Mouse (Mus musculus) fat pad, adult 2 months (tissue): ENCODE data around the gene Fyn.

Source experiments
- DNase-seq: peaks from one replicate; pipeline ENCODE4 v3.0.0-alpha.2; 2011; ENCODE audit warnings: low read depth, low spot score; ENCODE audit errors: extremely low read depth

The Fyn gene

DNA sequence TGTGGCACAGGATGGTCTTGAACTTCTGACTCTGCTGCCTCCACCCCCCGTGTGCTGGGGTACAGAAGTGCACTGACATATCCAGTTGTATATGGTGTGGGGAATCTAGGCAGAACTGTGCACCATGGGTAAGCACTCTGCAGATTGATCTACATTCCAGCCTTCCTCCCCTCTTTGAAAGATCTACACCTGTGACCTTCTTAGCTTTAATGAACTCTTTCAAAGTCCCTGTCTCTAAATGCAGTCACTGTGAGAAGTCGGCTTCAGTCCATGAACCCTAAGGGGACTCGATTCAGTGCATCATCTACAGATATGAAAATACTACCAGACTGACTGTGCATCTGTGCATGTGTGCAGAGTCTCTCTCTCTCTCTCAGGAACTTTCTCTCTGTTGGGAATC is 99.9 kb downstream of the Fyn start:
- no peak for DNase-seq

DNA sequence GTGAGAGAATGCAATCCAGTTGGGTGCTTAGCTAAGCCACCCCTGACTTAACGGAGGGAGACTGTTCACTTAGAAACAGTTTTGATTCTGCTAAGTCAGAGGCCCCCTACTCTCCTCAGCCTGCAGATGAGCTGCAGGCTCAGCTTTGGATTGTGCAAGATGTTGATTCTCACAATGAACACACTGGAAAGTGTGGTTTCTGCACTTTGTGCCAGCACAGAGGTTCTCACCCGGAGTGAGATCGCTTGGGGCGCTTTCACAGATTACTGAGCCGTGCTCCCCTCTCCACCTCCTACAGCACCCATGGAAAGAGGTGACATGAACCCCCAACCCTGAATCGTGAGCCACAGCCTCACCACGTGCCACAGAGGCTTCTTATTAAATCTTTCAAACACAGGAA is 100.7 kb downstream of the Fyn start:
- DNase-seq = no peak

DNA sequence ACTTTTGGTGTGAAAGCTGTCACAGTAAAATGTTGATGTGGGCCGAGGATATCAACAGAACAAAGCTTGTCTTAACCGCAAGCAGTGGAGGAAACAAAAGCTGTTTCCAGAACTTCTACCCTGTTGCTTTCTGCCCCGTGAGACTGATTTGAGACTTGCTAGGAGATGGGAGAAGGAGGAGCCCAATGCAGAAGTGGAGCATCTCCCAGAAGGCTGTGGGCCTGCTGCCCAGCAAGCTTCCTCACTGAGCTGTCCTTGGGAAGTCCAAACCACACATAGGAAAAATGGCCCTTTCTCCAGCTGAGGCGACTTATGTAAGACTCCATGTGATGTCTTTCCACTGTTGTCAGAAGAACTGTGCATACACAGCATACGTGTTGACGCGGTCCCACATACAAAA is 101.7 kb downstream of the Fyn start:
- DNase-seq = no peak

DNA sequence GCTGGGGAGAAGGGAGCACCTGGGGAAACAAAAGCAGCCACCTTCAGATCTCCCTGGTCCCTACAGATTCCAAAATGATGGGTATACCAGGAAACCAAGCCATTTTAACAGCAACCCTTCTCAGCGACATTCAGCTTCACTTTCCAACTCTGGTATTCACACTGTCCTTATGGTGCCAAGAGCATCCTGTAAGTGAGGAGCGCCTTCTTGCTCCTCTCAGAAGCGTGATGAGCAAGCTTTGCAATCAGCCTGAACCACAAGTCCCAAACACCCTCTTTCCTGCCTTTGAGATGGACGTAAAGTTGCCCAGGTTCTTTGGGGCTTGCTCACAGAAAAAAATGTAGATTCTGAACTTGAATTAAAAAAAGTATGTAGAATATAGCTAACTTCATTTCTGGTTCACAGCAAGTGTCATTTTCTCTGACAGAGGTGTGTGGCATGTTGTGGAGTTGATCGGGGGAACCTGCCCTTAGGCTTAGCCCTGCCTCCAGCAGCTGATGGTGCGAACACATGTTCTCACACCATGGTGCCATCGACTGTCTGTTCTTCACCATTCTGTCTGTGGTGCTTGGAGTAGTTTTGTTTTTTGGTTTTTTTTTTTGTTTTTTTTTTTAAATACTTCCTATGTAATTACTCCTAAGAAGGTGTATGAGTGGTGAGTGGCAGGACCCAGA is 102.5 kb downstream of the Fyn start:
- DNase-seq = no peak

DNA sequence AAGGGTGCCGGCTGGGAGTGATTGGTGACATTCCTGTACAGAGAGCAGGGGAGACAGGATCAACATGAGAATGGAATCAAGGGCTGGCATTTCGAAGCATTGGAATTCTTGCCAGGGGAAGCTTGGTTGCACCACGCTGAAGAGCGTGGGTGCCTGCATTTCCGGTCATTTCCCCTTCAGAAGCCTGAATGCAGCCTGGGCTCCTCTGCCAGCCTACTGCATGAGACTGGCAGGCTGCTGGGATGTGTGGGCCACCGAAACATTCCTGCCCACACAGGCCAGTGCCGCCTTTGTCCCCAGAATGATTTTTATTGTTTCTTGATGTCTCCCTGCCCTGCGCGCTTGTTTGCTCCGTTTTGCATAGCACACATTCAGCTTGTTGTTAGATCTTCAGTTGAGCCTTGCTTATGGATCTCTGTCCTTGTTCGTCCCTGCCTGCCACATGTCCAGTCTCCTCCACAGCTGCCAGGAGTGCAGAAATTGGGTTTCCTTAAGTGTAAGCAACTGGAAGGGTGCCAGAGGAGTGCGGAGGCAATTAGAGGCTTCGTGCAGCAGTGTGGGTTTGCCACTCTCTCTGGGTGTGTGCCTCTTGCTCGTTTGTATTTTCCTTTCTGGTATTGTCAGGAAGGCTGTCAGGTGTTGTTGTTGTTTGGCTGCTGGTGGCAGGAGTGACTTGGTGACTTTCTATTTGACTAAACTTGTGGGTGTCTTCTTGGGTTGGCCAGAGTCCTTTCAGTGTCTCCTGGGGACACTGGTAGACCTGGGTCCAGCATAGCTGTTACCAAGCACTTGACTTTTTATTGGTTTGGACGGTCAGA is 103.3 kb downstream of the Fyn start:
- peak; percentile 7 for DNase-seq

DNA sequence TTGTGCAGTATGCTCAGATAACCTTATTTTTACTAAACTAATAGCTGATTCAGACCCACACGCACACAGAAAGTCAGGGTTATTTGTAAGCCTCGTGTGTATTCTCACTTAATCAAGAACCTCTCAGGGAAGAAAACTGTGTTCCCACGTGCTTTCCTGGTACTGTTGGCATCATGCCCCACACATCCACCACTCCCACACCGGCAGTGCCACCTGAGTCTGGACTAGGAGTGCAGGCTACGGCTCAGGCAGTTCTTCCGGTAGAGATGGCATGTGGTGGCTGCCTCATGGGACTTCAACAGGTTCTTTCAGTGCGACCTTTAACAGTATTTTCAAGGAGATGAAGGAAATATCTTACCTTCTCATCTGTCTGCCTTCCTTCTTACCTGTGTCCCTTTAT is 104.3 kb downstream of the Fyn start:
- DNase-seq = no peak

DNA sequence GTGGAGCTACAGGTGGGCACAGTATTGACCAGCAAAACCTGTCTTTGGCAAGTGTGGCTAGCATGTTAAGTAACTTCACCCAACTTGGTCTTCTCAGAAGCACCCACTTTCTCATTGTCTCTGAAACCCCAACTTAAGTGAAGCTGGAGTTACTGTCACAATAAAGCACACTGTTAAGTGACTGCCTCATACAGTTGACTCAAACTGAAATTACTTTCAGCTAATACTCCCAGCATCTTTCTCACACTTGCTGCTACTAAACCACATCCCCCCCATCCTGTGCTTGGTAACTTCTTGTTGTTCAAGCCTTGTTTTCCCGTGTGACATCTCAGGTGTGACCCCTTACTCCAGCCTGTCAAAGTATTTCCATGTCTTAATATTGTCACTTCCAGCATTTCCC is 110.7 kb downstream of the Fyn start:
- no peak for DNase-seq

DNA sequence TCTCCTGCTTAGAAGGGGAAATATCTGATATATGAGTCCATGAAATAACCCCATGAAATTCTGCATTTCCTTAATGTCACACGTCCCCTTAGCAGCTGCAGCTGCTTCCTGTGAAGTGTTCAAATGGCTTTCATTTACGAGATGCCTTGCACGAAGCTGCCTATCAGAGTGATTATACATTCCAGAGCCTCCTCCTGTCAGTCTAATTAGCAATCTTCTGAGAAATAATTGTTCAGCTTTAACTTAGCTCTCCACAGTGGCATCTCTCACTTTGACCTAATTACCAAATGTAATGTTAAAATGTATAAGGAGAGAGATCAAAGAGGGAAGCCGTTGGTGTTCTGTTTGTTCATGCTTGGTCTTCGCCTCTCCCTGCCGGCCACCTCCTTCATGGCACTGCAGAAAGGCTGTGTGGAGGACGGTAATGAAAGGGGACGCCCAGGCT is 115.7 kb downstream of the Fyn start:
- DNase-seq = no peak

DNA sequence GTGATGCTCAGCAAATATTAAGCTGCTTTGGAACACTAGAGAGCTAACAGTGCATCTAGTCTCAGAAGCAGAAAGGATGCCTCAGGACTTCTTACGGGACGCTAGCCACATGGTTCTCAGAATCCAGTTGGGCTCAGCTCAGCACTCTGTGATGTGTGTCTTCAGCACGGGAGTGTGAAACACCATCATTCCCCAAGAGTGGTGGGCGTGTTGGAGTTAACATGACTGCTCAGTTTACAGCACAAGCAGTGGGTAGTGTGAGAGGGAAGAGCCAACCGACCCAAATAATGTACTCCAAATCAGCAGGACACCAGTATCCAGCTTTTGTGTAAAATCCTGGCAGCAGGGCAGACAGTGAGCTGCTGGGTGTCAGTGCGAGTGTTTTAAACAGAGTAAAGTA is 116.2 kb downstream of the Fyn start:
- no peak for DNase-seq

DNA sequence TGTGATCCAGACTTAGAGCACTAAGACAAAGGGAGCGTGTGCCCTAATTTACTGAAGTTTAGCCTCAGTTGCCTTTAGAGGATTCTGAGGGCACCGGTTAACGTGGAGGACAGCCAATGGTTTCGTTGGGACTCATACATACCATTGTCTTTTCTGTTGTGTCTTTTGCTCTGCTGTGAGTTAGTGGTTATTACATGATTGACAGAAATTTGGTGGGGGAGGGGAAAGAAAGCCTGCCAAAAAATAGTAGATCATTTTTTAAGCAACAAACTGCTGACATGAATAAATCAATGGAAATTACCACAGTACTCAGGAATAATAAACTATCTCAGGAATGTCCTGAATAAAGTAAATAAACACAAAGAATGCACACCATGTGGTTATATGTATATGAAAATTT is 117.3 kb downstream of the Fyn start:
- DNase-seq = no peak

DNA sequence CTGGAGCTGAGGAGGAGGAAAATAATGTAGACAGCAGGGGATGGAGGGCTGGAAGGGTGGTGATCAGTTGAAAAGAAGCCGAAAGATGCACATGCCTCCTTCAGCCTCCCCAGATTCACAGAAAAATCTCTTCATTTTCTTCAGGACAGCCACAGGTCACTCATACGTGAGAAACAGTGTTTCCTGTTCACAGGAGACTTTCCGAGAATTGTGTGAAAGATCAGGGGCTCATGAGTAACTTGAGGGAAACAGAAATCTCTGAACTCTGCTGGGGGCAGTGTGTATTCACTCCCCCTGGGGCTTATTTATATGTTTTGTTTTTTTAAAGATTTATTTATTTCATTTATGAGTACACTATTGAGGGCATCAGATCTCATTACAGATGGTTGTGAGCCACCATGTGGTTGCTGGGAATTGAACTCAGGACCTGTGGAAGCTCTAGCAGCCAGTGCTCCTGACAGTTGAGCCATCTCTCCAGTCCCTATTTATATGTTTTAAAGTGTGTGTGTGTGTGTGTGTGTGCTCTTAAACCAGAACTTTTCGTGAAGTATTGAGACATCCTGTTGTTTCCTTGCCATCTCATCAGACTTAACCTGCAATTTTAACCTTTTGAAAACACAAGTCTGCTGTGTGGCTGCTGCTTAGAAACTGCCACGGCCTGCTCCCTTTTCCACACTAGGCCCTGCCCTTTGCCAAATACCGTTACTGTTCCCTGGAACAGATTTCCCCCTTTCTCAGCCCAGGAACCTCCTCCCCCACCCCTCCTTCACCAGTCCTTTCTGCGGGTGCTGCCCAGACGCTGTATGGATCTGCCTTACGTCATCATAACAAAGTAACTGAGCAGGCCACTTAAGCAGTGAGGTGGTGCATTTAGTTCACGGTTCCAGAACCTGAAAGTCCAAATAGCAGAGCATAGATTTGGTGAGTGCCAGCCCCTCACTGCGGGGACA is 118.1 kb downstream of the Fyn start:
- no peak for DNase-seq

DNA sequence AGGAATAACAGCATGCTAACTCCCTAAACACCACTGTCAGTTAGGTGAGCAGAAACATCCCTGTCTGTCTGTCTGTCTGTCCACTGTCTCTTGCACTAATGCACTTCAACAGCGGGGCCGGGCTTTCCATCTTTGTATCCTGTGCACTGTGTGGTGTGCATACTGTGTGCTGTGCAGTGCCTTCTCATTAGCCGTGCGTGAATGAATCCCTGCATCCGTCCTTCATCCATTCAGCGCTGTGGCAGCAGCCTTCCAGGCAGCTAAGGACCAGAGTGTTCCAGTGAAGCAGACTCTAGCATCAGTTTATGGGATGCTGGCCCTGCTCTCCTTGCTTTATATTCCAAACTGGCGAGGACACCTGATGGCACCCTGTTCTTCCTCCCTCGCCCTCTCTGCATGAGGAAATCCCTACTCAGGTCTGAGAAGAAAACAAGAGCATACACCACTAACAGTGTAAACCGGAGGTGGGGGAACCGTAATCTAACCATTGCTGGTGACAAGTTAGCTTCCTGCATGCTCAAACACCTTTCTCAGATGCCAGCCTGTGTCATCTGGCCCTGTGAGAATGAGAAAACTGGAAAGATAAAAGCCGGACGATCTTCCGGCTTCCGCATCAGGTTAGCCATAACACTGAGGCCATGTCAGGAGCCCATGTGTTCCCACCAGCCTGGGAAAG is 119.2 kb downstream of the Fyn start:
- DNase-seq = no peak

DNA sequence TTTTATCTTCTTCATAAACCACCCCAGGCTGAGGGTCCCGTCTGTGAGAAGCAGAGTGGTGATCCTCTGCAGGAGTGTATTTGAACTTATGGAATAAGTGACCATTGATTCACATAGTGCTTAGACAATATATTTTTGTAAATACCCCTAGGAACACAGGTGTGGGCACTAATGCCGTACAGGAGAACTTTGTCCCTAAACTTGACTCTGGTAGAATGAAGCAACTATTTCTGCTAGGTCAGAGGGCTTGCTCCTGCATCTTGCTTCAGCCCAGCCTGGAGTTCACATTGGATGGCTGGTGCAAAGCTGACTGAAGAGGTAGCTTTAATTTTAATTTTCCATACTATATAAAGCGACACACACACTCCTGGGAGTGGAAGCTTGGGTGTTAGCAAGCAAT is 119.9 kb downstream of the Fyn start:
- no peak for DNase-seq

DNA sequence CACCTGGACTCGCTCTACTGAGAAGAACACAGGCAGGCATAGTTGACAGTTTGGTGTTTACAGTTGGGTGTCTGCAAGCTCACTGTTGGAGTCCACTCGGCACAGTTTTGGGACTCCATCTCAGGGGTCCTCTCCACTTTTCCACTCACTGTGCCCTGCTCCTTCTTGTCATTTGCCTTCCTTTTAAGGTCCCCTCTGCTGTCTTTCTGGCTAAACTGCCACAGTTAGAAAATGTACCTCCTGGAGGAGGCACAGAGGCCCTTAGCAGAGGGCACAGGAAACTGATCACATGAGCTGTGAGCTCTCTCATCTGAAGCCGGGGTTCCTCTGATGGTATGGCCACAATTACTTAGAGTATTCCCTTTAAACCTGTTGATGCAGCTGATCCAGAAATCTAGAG is 120.3 kb downstream of the Fyn start:
- no peak for DNase-seq

DNA sequence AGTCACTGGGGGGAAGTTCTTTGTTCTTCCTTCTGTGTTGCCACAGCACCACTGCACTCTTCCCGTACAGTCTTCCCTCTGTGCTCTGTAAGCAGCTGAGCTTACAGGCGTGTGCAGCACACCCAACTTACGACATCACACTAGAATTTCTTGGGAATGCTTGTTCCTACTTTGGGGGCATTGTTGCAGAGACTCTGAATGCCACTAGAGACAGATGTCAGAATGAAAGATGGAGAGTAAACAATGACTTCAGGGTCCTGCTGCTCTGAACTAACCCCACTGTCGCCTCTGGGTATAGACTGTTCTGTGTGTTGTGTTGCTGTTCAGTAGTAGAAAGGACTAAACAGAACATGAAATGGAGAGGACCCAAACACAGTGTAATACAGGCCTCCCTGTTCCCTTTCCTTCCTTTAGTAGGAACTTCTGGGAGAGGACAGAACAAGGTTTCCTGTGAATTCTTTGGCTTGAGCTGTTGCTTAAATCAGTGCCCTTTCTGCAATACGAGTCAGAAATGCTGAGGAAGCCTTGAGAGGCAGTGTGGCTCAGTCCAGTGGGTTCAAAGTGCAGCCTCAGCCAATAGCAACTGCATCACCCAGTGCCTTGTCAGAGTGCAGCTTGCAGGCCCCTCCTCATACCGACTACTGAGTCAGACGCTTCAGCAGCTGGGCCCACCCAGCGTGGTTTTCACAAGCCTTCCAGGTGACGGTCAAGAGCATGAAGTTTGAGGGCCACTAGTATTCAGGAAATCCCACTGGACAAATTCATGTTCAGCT is 121.9 kb downstream of the Fyn start:
- DNase-seq = no peak

DNA sequence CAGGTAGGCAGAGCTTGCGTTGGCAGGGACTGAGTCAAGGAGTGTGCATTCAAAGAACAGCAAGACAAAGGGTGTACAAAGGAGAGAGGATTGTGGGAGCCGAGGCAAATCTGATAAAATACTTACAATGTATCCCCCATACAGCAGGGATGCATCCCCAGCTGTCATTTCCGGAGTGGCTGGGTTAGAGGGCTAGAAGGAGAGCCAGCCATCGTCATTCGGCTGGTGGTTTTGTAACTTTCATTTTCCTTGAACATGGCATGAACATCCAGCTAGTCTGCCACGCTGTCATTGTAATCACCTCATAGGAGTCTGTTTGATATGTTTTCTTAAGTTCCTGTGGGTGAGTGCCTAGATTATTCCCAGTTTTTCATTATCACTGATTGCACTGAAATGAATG is 123.5 kb downstream of the Fyn start:
- no peak for DNase-seq

DNA sequence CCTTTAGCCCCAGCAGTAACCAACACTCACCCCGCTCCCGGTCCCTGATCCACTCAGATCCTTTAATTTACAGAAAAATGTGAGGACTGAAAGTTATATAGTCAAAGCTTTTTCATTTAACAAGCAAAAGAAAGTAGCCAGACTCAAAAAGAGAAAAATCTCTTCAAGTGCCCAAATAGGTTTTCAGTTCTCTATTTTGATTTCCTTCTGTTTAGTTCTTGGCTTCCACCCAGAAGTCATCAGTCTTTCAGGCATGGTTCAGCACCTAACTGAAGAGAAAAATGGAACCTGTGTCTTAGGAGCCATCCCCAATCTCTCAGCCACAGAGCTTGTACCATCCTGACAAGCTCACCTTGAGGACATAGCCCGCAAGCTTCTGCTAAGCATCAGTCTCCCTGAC is 124.4 kb downstream of the Fyn start:
- DNase-seq = no peak

DNA sequence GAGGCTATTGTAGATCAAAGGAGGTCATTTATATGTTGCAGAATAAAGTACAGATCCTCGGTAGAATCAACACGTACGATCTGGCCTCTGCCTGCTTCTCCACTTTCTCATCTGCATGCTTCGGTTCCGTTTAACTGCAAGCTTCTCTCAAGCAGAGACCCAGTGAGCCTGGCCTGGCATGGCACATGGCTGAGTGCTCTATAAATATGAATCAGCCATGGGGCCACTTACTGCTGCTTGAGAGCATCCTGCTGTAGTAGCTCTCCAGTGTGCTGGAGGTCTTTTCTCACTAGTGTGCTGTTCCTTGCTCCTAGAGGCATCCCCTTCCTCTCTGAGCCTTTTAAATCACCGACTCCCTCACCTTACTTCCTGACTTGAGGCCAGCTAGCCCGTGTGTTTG is 130.0 kb downstream of the Fyn start:
- no peak for DNase-seq

DNA sequence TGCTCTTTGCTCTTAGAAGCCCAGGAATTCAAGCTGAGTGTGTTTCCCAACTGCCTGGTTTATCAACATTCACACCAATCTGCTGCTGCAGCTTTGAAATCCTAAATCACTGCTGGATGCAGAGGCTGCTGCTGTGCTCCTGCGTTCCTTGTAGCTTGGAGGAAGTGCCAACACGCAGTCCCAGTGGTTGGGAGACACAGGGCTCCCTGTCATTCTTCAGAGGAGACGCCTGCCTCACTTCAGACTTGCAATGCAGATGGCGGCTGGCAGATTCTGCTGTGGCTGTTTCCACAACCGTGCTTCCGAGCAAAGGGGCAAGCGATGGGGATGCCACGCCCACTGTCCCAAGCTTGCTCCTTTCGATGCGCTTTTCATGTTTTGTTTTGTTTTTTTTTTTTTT is 132.9 kb downstream of the Fyn start:
- no peak for DNase-seq

DNA sequence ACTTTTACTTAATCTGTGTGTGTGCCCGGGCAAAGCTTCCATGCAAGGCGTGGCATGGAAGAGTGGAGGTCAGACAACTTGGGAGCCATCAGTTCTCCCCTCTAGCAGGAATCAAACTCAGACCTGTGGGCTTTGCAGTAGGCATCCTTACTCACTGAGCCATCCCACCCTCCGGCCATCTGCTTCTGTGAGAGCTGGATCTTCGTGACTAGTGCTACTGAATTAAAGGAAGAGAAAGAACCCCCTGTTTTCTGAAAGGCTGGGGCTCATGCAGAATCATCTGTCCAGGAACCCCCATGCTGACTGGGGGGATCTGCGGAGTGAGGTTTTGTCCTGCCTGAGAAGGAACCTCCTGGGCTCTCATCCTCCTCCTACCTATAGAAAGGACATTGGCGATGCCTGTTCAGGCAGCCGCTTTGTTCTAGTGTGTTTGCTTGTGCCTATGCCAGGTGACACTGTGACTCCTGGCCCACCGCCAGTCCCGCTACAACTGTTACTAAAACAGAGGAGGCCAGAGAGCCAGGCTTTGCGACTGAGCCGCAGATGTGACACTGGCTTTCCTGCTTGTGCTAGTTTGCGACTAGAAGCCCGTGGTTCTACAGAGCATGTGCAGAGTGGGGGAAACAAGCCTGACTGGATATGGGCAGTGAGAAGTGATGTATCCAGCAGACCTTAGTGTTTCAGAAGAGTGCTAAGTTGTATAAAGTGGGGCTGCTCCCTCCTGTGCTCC is 133.5 kb downstream of the Fyn start:
- no peak for DNase-seq
